Mouse (Mus musculus): Measurements from ENCODE around the gene Tmem101. TPM values are rescaled to one million over a fixed set of nuclear protein-coding genes. Genes with fewer than 3 reads are reported as not detected.

The Tmem101 gene
- polyA plus RNA-seq (2014; fragmentation: Illumina TruSeq; extraction: RNeasy Lipid Tissue Mini Kit (QIAGEN cat#74804); ENCODE audit: insufficient read depth, low read depth, low replicate concordance): 11.7 TPM

DNA sequence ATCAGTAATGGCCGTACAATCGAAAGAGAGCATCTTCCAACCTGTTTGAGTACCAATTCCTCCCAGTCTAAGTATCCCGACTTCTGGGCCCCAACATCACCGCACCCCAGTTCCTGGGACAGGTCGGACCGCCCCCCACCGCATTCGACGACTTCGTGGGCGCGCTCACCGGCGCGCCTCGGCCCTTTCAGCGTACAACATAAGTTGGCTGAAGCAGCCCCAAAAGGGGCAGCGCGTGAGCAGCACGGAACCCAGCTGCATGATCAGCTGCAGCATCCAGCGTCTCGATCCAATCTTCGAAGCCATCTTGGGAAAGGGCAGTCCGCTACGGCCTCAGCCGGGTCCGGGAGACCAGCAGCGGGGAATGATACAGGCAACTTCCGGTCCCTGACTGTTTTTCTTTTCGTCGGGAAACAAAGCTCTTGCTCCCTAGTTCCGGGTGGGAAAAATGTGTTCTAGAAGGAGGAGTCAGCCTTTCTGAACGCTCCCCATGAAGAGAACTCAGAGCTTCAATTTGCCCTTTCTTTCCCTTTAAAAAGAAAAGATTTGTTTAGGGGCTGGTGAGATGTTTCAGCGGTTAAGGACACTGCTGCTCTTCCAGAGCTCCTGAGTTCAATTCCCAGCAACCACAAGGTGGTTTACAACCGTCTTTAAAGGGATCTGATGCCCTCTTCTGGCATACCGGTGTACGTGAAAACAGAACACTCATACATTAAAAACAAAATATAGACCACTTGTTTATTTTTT lies at the start of gene Tmem101:
Gene Tmem101, minus strand, starts transcription at position 366 of the 747 bp plus-strand sequence.

GRCm38 (mm10) chr11:102189461-102190436 lies 33.5 kb upstream of the Tmem101 start, which contains the start of gene G6pc3:
TSS of gene G6pc3 (plus strand) at chr11:102189620.

GRCm38 (mm10) chr11:102184646-102185495 lies 28.7 kb upstream of the Tmem101 start, which contains the start of gene Lsm12:
TSS of gene Lsm12 (minus strand) at chr11:102185296.

GRCm38 (mm10) chr11:102145471-102146001 lies 10.7 kb downstream of the Tmem101 start, which contains the start of gene Nags:
TSS of gene Nags (plus strand) at chr11:102145513.

DNA sequence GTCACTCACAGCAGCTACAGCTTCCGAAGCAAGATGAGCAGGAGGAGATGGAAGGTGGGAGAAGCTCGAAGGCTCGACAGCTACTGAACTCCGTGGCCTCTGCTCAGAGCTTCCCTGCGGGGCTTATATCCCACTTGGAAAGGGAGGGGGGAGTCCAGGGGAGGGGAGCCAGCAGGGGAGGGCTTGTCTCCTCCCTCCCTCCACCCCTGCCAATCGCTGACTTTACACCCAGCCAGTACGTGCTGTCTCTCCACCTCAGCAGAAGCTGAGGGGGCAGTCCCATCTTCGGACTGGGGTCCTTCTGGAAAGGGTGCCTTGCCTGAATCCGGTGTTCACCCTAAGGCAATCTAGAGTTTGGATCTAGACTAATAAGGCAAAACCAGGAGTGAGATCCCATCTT lies 48.5 kb downstream of the Tmem101 start, which contains the start of gene Pyy:
Gene Pyy, minus strand, starts transcription at position 101 of the 400 bp plus-strand sequence.

Other genes with a start within 250 kb of the Tmem101 start
- gene Sost, start 189.4 kb downstream of the Tmem101 start, polyA plus RNA-seq (2014; fragmentation: Illumina TruSeq; extraction: RNeasy Lipid Tissue Mini Kit (QIAGEN cat#74804); ENCODE audit: insufficient read depth, low read depth, low replicate concordance): 1.8 TPM
- gene Cfap97d1, start 172.1 kb downstream of the Tmem101 start, polyA plus RNA-seq (2014; fragmentation: Illumina TruSeq; extraction: RNeasy Lipid Tissue Mini Kit (QIAGEN cat#74804); ENCODE audit: insufficient read depth, low read depth, low replicate concordance): not detected
- 73.3 TPM for gene Dusp3, start 169.4 kb downstream of the Tmem101 start, polyA plus RNA-seq (2014; fragmentation: Illumina TruSeq; extraction: RNeasy Lipid Tissue Mini Kit (QIAGEN cat#74804); ENCODE audit: insufficient read depth, low read depth, low replicate concordance)
- 1.9 TPM for gene Mpp3, start 127.9 kb downstream of the Tmem101 start, polyA plus RNA-seq (2014; fragmentation: Illumina TruSeq; extraction: RNeasy Lipid Tissue Mini Kit (QIAGEN cat#74804); ENCODE audit: insufficient read depth, low read depth, low replicate concordance)
- gene Cd300lg, start 114.9 kb downstream of the Tmem101 start, polyA plus RNA-seq (2014; fragmentation: Illumina TruSeq; extraction: RNeasy Lipid Tissue Mini Kit (QIAGEN cat#74804); ENCODE audit: insufficient read depth, low read depth, low replicate concordance): 11.4 TPM
- 3.7 TPM for gene Mpp2, start 67.9 kb downstream of the Tmem101 start, polyA plus RNA-seq (2014; fragmentation: Illumina TruSeq; extraction: RNeasy Lipid Tissue Mini Kit (QIAGEN cat#74804); ENCODE audit: insufficient read depth, low read depth, low replicate concordance)
- gene Ppy, start 55.1 kb downstream of the Tmem101 start, polyA plus RNA-seq (2014; fragmentation: Illumina TruSeq; extraction: RNeasy Lipid Tissue Mini Kit (QIAGEN cat#74804); ENCODE audit: insufficient read depth, low read depth, low replicate concordance): 2.6 TPM
- not detected for gene Pyy, start 48.6 kb downstream of the Tmem101 start, polyA plus RNA-seq (2014; fragmentation: Illumina TruSeq; extraction: RNeasy Lipid Tissue Mini Kit (QIAGEN cat#74804); ENCODE audit: insufficient read depth, low read depth, low replicate concordance)
- gene Nags, start 10.9 kb downstream of the Tmem101 start, polyA plus RNA-seq (2014; fragmentation: Illumina TruSeq; extraction: RNeasy Lipid Tissue Mini Kit (QIAGEN cat#74804); ENCODE audit: insufficient read depth, low read depth, low replicate concordance): not detected
- gene Lsm12, start 28.9 kb upstream of the Tmem101 start, polyA plus RNA-seq (2014; fragmentation: Illumina TruSeq; extraction: RNeasy Lipid Tissue Mini Kit (QIAGEN cat#74804); ENCODE audit: insufficient read depth, low read depth, low replicate concordance): 14.7 TPM
- gene G6pc3, start 33.2 kb upstream of the Tmem101 start, polyA plus RNA-seq (2014; fragmentation: Illumina TruSeq; extraction: RNeasy Lipid Tissue Mini Kit (QIAGEN cat#74804); ENCODE audit: insufficient read depth, low read depth, low replicate concordance): 23.3 TPM
- 49.2 TPM for gene Hdac5, start 73.8 kb upstream of the Tmem101 start, polyA plus RNA-seq (2014; fragmentation: Illumina TruSeq; extraction: RNeasy Lipid Tissue Mini Kit (QIAGEN cat#74804); ENCODE audit: insufficient read depth, low read depth, low replicate concordance)
- gene BC030867, start 92.5 kb upstream of the Tmem101 start, polyA plus RNA-seq (2014; fragmentation: Illumina TruSeq; extraction: RNeasy Lipid Tissue Mini Kit (QIAGEN cat#74804); ENCODE audit: insufficient read depth, low read depth, low replicate concordance): not detected
- gene Asb16, start 112.3 kb upstream of the Tmem101 start, polyA plus RNA-seq (2014; fragmentation: Illumina TruSeq; extraction: RNeasy Lipid Tissue Mini Kit (QIAGEN cat#74804); ENCODE audit: insufficient read depth, low read depth, low replicate concordance): not detected
- gene Tmub2, start 128.5 kb upstream of the Tmem101 start, polyA plus RNA-seq (2014; fragmentation: Illumina TruSeq; extraction: RNeasy Lipid Tissue Mini Kit (QIAGEN cat#74804); ENCODE audit: insufficient read depth, low read depth, low replicate concordance): 29.4 TPM
- gene Atxn7l3, start 140.2 kb upstream of the Tmem101 start, polyA plus RNA-seq (2014; fragmentation: Illumina TruSeq; extraction: RNeasy Lipid Tissue Mini Kit (QIAGEN cat#74804); ENCODE audit: insufficient read depth, low read depth, low replicate concordance): 19.6 TPM
- gene Ubtf, start 163.3 kb upstream of the Tmem101 start, polyA plus RNA-seq (2014; fragmentation: Illumina TruSeq; extraction: RNeasy Lipid Tissue Mini Kit (QIAGEN cat#74804); ENCODE audit: insufficient read depth, low read depth, low replicate concordance): 47.0 TPM
- gene Slc4a1, start 209.8 kb upstream of the Tmem101 start, polyA plus RNA-seq (2014; fragmentation: Illumina TruSeq; extraction: RNeasy Lipid Tissue Mini Kit (QIAGEN cat#74804); ENCODE audit: insufficient read depth, low read depth, low replicate concordance): 0.11 TPM
- gene Rundc3a, start 237.0 kb upstream of the Tmem101 start, polyA plus RNA-seq (2014; fragmentation: Illumina TruSeq; extraction: RNeasy Lipid Tissue Mini Kit (QIAGEN cat#74804); ENCODE audit: insufficient read depth, low read depth, low replicate concordance): 1.3 TPM